Mouse (Mus musculus) kidney, embryonic 16.5 days (tissue): ENCODE results near the gene Gm11565. TPM values are rescaled to one million over a fixed set of nuclear protein-coding genes. Genes with fewer than 3 reads are reported as not detected.
"Not testable (repeated sequence)": the region's sequence is repeated elsewhere in the genome, so short reads cannot be mapped to it uniquely, and the experiment has no call there.

Experiments used
- ATAC-seq: fragments of 200-750 bp; cut with Nextera tagmentation; 2 replicates; pipeline ENCODE4 v1.8.0; 2017; ENCODE audit warnings: moderate TSS enrichment; ENCODE audit not compliant: low FRiP score, low TSS enrichment
- H3K27ac ChIP-seq: fragments of 300-500 bp; sonication (generic); 2 replicates; pipeline ENCODE4 v1.5.1; 2014; ENCODE audit warnings: low read length
- H3K27me3 ChIP-seq: fragments of 300-500 bp; sonication (generic); 2 replicates; pipeline ENCODE4 v1.6.1; 2014; ENCODE audit warnings: low read length, control low read depth, mixed read lengths; ENCODE audit not compliant: insufficient read depth
- H3K36me3 ChIP-seq: fragments of 300-500 bp; sonication (generic); 2 replicates; pipeline ENCODE4 v1.6.1; 2014; ENCODE audit warnings: low read length, control low read depth, mixed read lengths; ENCODE audit not compliant: insufficient read depth
- H3K4me1 ChIP-seq: fragments of 300-500 bp; sonication (generic); 2 replicates; pipeline ENCODE4 v1.6.1; 2014; ENCODE audit warnings: low read length, control low read depth, mixed read lengths; ENCODE audit not compliant: insufficient read depth
- H3K4me2 ChIP-seq: fragments of 300-500 bp; sonication (generic); replicated peaks from 2 replicates; pipeline ENCODE4 v1.6.1; 2014; ENCODE audit warnings: low read depth, low read length
- H3K4me3 ChIP-seq: fragments of 300-500 bp; sonication (generic); 2 replicates; pipeline ENCODE4 v1.5.1; 2014; ENCODE audit warnings: mild to moderate bottlenecking, low read length
- H3K9ac ChIP-seq: fragments of 300-500 bp; sonication (generic); replicated peaks from 2 replicates; pipeline ENCODE4 v1.6.1; 2014; ENCODE audit warnings: low read length
- H3K9me3 ChIP-seq: fragments of 300-500 bp; sonication (generic); 2 replicates; pipeline ENCODE4 v1.6.1; 2016; ENCODE audit warnings: low read length, control low read depth
- WGBS: fragments of 180-500 bp; shearing (Covaris S2); extraction: QIAGEN DNeasy Blood & Tissue Kit; methylation state at CpG from one replicate; pipeline ENCODE4 v1.1.7; 2014; 5-methylcytosine and 5-hydroxymethylcytosine counted together
- polyA plus RNA-seq: library from polyadenylated mRNA; unstranded; fragments of >200 nt; fragmentation: Nextera tagmentation; extraction: Ambion mirVana; gene quantifications from 2 replicates; pipeline ENCODE4 v1.2.1, GENCODE M21; 2015

Gm11565 gene
- not detected in 2 replicates for polyA plus RNA-seq

DNA sequence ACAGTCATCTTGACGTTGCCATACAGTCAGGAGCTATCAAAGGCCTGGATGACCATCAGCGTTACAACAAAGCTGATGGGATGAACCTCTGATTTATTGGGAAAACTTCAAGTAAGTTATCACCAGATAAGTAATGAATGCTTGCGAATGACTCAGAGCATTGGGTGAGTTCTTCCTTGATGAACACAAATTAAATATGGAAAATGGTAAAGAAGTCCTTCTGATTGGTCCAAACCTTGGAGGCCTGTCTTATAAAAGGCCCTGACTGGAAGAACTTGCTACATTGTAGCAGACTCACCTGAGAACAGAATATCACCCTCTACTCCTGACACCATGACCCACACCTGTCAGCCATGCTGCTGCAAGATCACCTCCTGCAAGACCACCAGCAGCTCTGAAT lies at the start of gene Gm11565:
Gm11565 (plus strand) TSS at position 301 of the 400 bp plus-strand sequence.
- Histone ChIP-seq H3K9ac (no peak within 1 kb of the TSS), H3K27ac (no peak within 1 kb of the TSS), H3K4me1 (no peaks in the 10 kb centered on the region), H3K4me2 (no peak within 1 kb of the TSS), H3K27me3 (no peaks in the 10 kb centered on the region), H3K9me3 (no peaks in the 10 kb centered on the region), H3K4me3 (no peak within 1 kb of the TSS), H3K36me3 (no peaks in the 10 kb centered on the region)
- WGBS, result 92% methylated on average over 3 of the region's 3 CpGs
- ATAC-seq, result no peak

DNA sequence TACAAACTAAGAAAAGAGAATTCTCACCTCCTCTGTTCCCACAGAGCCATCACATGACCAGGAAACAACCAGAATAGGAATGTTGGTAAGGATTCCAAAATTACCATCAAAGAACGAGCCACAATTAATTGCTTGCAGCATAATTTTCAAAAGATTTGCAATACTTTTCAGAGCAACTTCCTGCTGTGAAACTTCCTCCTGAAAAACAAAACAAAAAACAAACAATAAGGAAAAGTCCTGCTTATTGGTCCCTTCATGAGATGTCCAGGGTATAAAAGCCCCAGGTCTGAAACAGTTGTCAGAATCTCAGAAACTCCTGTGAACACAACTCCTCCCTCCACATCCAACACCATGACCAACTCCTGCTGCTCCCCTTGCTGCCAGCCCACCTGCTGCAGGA lies 41.5 kb upstream of the Gm11565 start, which contains the start of gene Krtap9-1:
Krtap9-1 (plus strand) TSS at position 301 of the 400 bp plus-strand sequence.
- not testable (repeated sequence) for H3K4me1 ChIP-seq, H3K27me3 ChIP-seq, H3K9ac ChIP-seq, ATAC-seq, H3K4me3 ChIP-seq, H3K36me3 ChIP-seq, H3K9me3 ChIP-seq, H3K4me2 ChIP-seq, H3K27ac ChIP-seq
- 74% methylated on average over 1 of the region's 1 CpGs for WGBS

DNA sequence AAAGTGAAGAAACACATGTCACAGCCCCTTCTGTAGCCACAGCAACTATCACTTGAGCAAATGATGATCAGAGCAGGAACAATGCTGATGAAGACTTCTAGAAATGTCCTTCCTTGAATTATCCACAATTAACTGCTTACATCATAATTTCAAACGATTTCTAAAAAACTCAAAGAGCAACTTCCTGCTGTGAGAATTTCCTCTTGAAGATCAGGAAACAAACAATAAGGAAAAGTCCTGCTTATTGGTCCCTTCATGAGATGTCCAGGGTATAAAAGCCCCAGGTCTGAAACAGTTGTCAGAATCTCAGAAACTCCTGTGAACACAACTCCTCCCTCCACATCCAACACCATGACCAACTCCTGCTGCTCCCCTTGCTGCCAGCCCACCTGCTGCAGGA lies 35.7 kb upstream of the Gm11565 start, which contains the start of gene Gm11567:
Gm11567 (plus strand) TSS at position 301 of the 400 bp plus-strand sequence.
- not testable (repeated sequence) for H3K9me3 ChIP-seq, H3K4me1 ChIP-seq, ATAC-seq, H3K9ac ChIP-seq, H3K4me2 ChIP-seq, H3K27ac ChIP-seq, H3K4me3 ChIP-seq, H3K36me3 ChIP-seq, H3K27me3 ChIP-seq
- WGBS, result 41% methylated on average over 1 of the region's 1 CpGs

DNA sequence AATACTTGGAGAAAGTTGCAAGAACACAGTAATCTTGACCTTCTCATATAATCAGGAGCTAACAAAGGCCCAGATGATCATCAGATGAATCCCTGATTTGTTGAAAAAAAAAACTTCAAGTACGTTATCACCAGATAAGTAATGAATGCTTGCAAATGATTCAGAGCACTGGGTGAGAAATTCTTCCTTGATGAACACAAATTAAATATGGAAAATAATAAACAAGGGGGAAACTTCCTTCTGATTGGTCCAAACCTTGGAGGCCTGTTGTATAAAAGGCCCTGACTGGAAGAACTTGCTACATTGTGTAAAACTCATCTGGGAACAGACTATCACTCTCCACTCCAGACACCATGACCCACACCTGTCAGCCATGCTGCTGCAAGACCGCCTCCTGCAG lies 6.9 kb upstream of the Gm11565 start, which contains the start of gene Krtap31-1:
Krtap31-1 (plus strand) TSS at position 301 of the 400 bp plus-strand sequence.
- Histone ChIP-seq H3K9ac (no peak within 1 kb of the TSS), H3K27ac (no peak within 1 kb of the TSS), H3K36me3 (no peaks in the 10 kb centered on the region), H3K4me2 (no peak within 1 kb of the TSS), H3K27me3 (no peaks in the 10 kb centered on the region), H3K9me3 (no peaks in the 10 kb centered on the region), H3K4me1 (no peaks in the 10 kb centered on the region), H3K4me3 (no peak within 1 kb of the TSS)
- ATAC-seq, result no peak
- WGBS, result 83% methylated on average over 2 of the region's 2 CpGs

DNA sequence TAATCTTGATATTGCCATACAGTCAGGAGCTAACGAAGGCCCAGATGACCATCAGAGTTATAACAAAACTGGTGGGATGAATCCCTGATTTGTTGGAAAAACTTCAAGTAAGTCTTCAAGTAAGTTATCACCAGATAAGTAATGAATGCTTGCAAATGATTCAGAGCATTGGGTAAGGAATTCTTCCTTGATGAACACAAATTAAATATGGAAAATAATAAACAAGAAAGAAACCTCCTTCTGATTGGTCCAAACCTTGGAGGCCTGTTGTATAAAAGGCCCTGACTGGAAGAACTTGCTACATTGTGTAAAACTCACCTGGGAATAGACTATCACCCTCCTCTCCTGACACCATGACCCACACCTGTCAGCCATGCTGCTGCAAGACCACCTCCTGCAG lies 21.4 kb downstream of the Gm11565 start, which contains the start of gene Krtap31-2:
Krtap31-2 (plus strand) TSS at position 301 of the 400 bp plus-strand sequence.
- Histone ChIP-seq H3K9ac (no peak within 1 kb of the TSS), H3K27me3 (no peaks in the 10 kb centered on the region), H3K4me2 (no peak within 1 kb of the TSS), H3K36me3 (no peaks in the 10 kb centered on the region), H3K27ac (no peak within 1 kb of the TSS), H3K9me3 (no peaks in the 10 kb centered on the region), H3K4me3 (no peak within 1 kb of the TSS), H3K4me1 (no peaks in the 10 kb centered on the region)
- ATAC-seq, result no peak
- 94% methylated on average over 1 of the region's 1 CpGs for WGBS

DNA sequence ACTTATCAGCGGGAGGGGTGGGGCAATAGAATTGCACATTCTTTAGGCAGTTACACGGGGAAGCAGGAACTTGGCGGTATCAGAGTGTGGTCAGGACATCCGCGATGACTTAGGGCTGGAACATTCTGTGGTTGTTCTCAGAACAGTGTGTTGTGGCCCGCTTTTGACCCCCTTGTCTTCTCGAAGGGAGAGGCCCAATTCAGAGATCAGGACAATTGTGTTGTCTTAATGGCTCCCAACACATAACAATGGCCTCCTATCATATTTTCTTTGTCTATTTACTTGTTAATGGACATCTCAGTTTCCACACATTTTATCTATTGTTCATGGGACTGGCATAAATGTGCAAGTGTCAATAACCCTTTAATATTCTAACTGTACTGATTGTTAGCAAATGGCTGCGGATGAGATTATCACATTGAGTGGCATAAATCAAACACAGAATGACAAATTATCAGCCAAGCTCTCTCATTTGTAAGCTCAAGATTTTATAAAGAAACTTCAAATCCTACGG lies 23.3 kb downstream of the Gm11565 start:
- H3K4me2 ChIP-seq, result no peak overlapping the region
- no peak overlapping the region for H3K4me3 ChIP-seq
- H3K9ac ChIP-seq, result no peak overlapping the region
- WGBS, result 88% methylated on average over 9 of the region's 9 CpGs
- no peaks in the 10 kb centered on the region for H3K36me3 ChIP-seq
- no peaks in the 10 kb centered on the region for H3K27me3 ChIP-seq
- H3K27ac ChIP-seq, result no peak overlapping the region
- H3K4me1 ChIP-seq, result no peaks in the 10 kb centered on the region
- no peaks in the 10 kb centered on the region for H3K9me3 ChIP-seq
- no peak for ATAC-seq

DNA sequence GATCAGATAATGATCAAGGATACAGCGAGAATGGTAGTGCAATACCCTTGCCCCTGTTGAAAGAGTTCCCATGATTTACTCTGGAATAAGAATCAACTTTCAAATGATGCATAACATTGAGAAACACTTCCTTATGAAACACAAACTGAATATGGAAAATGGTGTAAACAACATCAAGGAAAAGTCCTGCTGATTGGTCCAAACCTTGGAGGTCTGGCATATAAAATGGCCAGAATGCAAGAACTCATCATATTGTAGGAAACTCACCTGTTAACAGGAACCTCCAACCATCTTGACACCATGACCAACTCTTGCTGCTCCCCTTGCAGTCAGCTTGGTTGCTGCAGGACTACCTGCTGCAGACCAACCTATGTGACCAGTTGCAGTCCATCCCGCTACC lies 33.6 kb downstream of the Gm11565 start, which contains the start of gene Krtap9-5:
Krtap9-5 (plus strand) TSS at position 301 of the 400 bp plus-strand sequence.
- H3K27me3 ChIP-seq, result no peaks in the 10 kb centered on the region
- no peaks in the 10 kb centered on the region for H3K9me3 ChIP-seq
- H3K4me3 ChIP-seq, result no peak within 1 kb of the TSS
- no peak for ATAC-seq
- H3K36me3 ChIP-seq, result no peaks in the 10 kb centered on the region
- no peak within 1 kb of the TSS for H3K27ac ChIP-seq
- H3K9ac ChIP-seq, result no peak within 1 kb of the TSS
- no peaks in the 10 kb centered on the region for H3K4me1 ChIP-seq
- H3K4me2 ChIP-seq, result no peak within 1 kb of the TSS
- WGBS, result 89% methylated on average over 2 of the region's 2 CpGs

DNA sequence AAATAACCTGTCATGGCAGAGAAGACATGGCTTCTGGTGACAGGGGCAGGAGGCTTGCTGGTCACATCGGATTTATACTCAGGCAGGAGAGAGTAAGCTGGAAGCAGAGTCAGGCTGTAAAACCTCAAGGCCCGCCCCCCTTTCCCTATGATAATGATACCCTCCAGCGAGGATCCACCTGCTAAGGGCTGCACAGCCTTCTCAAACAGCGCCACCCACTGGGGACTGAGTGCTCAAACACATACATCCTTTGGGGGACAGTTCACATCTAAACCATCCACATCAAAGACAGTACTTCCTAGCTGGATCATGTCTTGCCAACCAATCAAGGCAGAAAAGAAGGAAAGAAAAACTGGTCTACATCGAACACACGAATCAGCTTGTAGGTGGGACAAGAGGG lies 49.7 kb downstream of the Gm11565 start:
- Histone ChIP-seq H3K27me3 (no peaks in the 10 kb centered on the region), H3K36me3 (no peaks in the 10 kb centered on the region), H3K9ac (no peak overlapping the region), H3K4me1 (no peaks in the 10 kb centered on the region), H3K27ac (no peak overlapping the region), H3K4me2 (no peak overlapping the region), H3K9me3 (no peaks in the 10 kb centered on the region), H3K4me3 (no peak overlapping the region)
- 42% methylated on average over 6 of the region's 6 CpGs for WGBS
- no peak for ATAC-seq

Other genes with a start within 250 kb of the Gm11565 start
- not detected in 2 replicates for gene Krtap4-6, start 248.8 kb upstream of the Gm11565 start, polyA plus RNA-seq
- gene Gm14190, start 224.0 kb upstream of the Gm11565 start, polyA plus RNA-seq, result not detected in 2 replicates
- not detected in 2 replicates for gene Gm14180, start 180.5 kb upstream of the Gm11565 start, polyA plus RNA-seq
- gene Gm11595, start 141.8 kb upstream of the Gm11565 start, polyA plus RNA-seq, result not detected in 2 replicates
- gene Krtap4-8, start 134.0 kb upstream of the Gm11565 start, polyA plus RNA-seq, result not detected in 2 replicates
- not detected in 2 replicates for gene Krtap4-9, start 129.6 kb upstream of the Gm11565 start, polyA plus RNA-seq
- not detected in 2 replicates for gene Gm11596, start 121.3 kb upstream of the Gm11565 start, polyA plus RNA-seq
- not detected in 2 replicates for gene Gm11569, start 115.8 kb upstream of the Gm11565 start, polyA plus RNA-seq
- gene Gm11554, start 110.3 kb upstream of the Gm11565 start, polyA plus RNA-seq, result not detected in 2 replicates
- not detected in 2 replicates for gene Krtap4-13, start 104.9 kb upstream of the Gm11565 start, polyA plus RNA-seq
- gene Gm11564, start 99.1 kb upstream of the Gm11565 start, polyA plus RNA-seq, result not detected in 2 replicates
- not detected in 2 replicates for gene 2300003K06Rik, start 76.7 kb upstream of the Gm11565 start, polyA plus RNA-seq
- not detected in 2 replicates for gene Krtap4-16, start 63.1 kb upstream of the Gm11565 start, polyA plus RNA-seq
- gene Gm11568, start 56.8 kb upstream of the Gm11565 start, polyA plus RNA-seq, result not detected in 2 replicates
- gene Gm11559, start 50.3 kb upstream of the Gm11565 start, polyA plus RNA-seq, result not detected in 2 replicates
- gene Krtap9-1, start 41.4 kb upstream of the Gm11565 start, polyA plus RNA-seq, result not detected in 2 replicates
- gene Gm11567, start 35.6 kb upstream of the Gm11565 start, polyA plus RNA-seq, result not detected in 2 replicates
- not detected in 2 replicates for gene Krtap31-1, start 6.8 kb upstream of the Gm11565 start, polyA plus RNA-seq
- gene Krtap31-2, start 21.5 kb downstream of the Gm11565 start, polyA plus RNA-seq, result not detected in 2 replicates
- gene Krtap9-5, start 33.7 kb downstream of the Gm11565 start, polyA plus RNA-seq, result not detected in 2 replicates
- not detected in 2 replicates for gene Krtap29-1, start 64.3 kb downstream of the Gm11565 start, polyA plus RNA-seq
- not detected in 2 replicates for gene Krtap16-1, start 71.8 kb downstream of the Gm11565 start, polyA plus RNA-seq
- gene Krtap17-1, start 79.2 kb downstream of the Gm11565 start, polyA plus RNA-seq, result not detected in 2 replicates
- not detected in 2 replicates for gene Krt33a, start 101.5 kb downstream of the Gm11565 start, polyA plus RNA-seq
- gene Krt33b, start 115.1 kb downstream of the Gm11565 start, polyA plus RNA-seq, result 0.10 TPM in 1 of 2 replicates, not detected in the other
- not detected in 2 replicates for gene Krt34, start 126.8 kb downstream of the Gm11565 start, polyA plus RNA-seq
- not detected in 2 replicates for gene Krt31, start 135.8 kb downstream of the Gm11565 start, polyA plus RNA-seq
- gene Krt32, start 173.5 kb downstream of the Gm11565 start, polyA plus RNA-seq, result not detected in 2 replicates
- gene Krt35, start 181.5 kb downstream of the Gm11565 start, polyA plus RNA-seq, result not detected in 2 replicates
- 1.1 and 1.6 TPM in 2 replicates for gene Krt36, start 190.9 kb downstream of the Gm11565 start, polyA plus RNA-seq
- 0.36 and 0.37 TPM in 2 replicates for gene Krt13, start 206.8 kb downstream of the Gm11565 start, polyA plus RNA-seq
- 1.3 and 3.8 TPM in 2 replicates for gene Krt15, start 221.2 kb downstream of the Gm11565 start, polyA plus RNA-seq
- 96.4 and 105 TPM in 2 replicates for gene Krt19, start 233.9 kb downstream of the Gm11565 start, polyA plus RNA-seq